ENCODE assay signal across 19 mouse cellular contexts in the genomic region with DNA sequence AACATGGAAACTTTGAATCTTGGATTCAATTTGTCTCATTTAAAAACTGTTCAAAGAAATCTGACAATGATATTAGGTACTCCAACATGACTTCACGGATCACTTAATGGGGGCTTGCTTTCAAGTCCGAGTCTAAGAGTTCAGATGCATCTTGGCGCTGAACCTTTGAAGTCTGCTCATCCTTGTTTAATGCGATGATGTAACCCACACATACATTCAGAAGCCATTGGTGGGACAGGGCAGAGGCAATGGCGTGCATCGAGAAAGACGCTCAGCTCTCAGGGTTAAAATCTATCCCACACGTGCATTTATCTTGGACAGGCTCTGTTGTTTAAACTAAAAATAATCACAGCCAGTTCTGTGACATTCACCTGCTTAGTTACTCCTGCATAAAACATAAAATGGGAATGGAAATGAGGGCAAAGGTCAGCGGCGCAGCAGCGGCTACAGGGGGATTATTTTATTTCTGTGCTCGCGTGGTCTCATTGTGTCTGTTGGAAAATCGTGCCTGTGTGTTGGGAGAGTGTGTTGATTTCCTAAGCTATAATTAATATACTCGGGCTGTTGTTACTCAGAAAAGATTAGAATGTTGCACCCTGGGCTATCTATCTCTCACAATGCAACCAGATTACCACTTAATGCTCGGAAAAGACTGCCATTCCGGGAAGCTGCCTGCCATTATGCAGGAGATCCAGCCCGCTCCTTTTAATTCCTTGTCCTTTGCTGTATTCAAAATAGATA.
DNase-seq lines count a peak whose midpoint lies in the region; ATAC-seq and TF ChIP-seq lines count a peak whose summit lies in the region.
"Had no signal": no experiment of that assay in that cellular context is flagged by ENCODE, and none has a peak within 500 bp of the region (broad histone marks: within the 10 kb centered on the region; RNA-seq: fewer than 3 reads in every experiment).

No protein-coding gene starts in this region.

- H3K27ac ChIP-seq in hindbrain, embryonic 12.5 days = peak overlapping the region; percentile 55
- H3K27ac ChIP-seq in hindbrain, embryonic 11.5 days (ENCODE audit: low read depth, low read length) = no peak overlapping the region
- peak overlapping the region; percentile 63 for H3K27ac ChIP-seq in forebrain, embryonic 10.5 days
- H3K27ac ChIP-seq in forebrain, postnatal 0 days (ENCODE audit: low read depth, low read length) = no peak overlapping the region
- peak overlapping the region; percentile 83 for H3K27ac ChIP-seq in midbrain, embryonic 14.5 days (replicated peaks; ENCODE audit: low read depth, low read length)
- H3K27ac ChIP-seq: embryonic facial prominence, embryonic 15.5 days; intestine, embryonic 15.5 days; liver, embryonic 15.5 days; stomach, postnatal 0 days had no signal

- H3K9me3 ChIP-seq in hindbrain, embryonic 12.5 days (replicated peaks) = no peaks in the 10 kb centered on the region
- H3K9me3 ChIP-seq in hindbrain, embryonic 11.5 days (ENCODE audit: control insufficient read depth, low read length) = no peaks in the 10 kb centered on the region
- no peaks in the 10 kb centered on the region for H3K9me3 ChIP-seq in forebrain, embryonic 10.5 days
- no peaks in the 10 kb centered on the region for H3K9me3 ChIP-seq in forebrain, postnatal 0 days (ENCODE audit: low read length)
- H3K9me3 ChIP-seq in midbrain, embryonic 14.5 days (ENCODE audit: control insufficient read depth, low read length) = no peaks in the 10 kb centered on the region
- H3K9me3 ChIP-seq: embryonic facial prominence, embryonic 15.5 days; intestine, embryonic 15.5 days; liver, embryonic 15.5 days had no signal

- 71% methylated on average over 18 of the region's 18 CpGs for WGBS in hindbrain, embryonic 12.5 days
- WGBS in hindbrain, embryonic 11.5 days = 77% methylated on average over 18 of the region's 18 CpGs
- WGBS in forebrain, embryonic 10.5 days = 71% methylated on average over 18 of the region's 18 CpGs
- 26% methylated on average over 18 of the region's 18 CpGs for WGBS in forebrain, postnatal 0 days
- WGBS in midbrain, embryonic 14.5 days = 40% methylated on average over 18 of the region's 18 CpGs

- TF ChIP-seq CTCF in forebrain, postnatal 0 days (IDR thresholded peaks at IDR 0.05; ENCODE audit: low read depth) = no peak

- no peak overlapping the region for H3K4me3 ChIP-seq in hindbrain, embryonic 12.5 days
- no peak overlapping the region for H3K4me3 ChIP-seq in hindbrain, embryonic 11.5 days (ENCODE audit: low read depth, low read length)
- H3K4me3 ChIP-seq in forebrain, embryonic 10.5 days = 0 out of 2 replicates have a peak overlapping the region, but pooled peaks have one; percentile 5
- 0 out of 2 replicates have a peak overlapping the region, but pooled peaks have one; percentile 11 for H3K4me3 ChIP-seq in forebrain, postnatal 0 days (ENCODE audit: low read depth, low read length)
- no peak overlapping the region for H3K4me3 ChIP-seq in midbrain, embryonic 14.5 days (replicated peaks; ENCODE audit: low read depth, low read length)
- H3K4me3 ChIP-seq: embryonic facial prominence, embryonic 15.5 days; intestine, embryonic 15.5 days; liver, embryonic 15.5 days had no signal

- H3K36me3 ChIP-seq in hindbrain, embryonic 12.5 days = no peaks in the 10 kb centered on the region
- no peaks in the 10 kb centered on the region for H3K36me3 ChIP-seq in hindbrain, embryonic 11.5 days (ENCODE audit: control insufficient read depth, insufficient read depth, low read length)
- H3K36me3 ChIP-seq in forebrain, embryonic 10.5 days (replicated peaks) = no peaks in the 10 kb centered on the region
- no peaks in the 10 kb centered on the region for H3K36me3 ChIP-seq in forebrain, postnatal 0 days (ENCODE audit: insufficient read depth)
- no peaks in the 10 kb centered on the region for H3K36me3 ChIP-seq in midbrain, embryonic 14.5 days (ENCODE audit: control insufficient read depth, insufficient read depth, low read length)
- H3K36me3 ChIP-seq: embryonic facial prominence, embryonic 15.5 days; intestine, embryonic 15.5 days; liver, embryonic 15.5 days had no signal

- no peak overlapping the region for H3K9ac ChIP-seq in hindbrain, embryonic 12.5 days
- no peak overlapping the region for H3K9ac ChIP-seq in hindbrain, embryonic 11.5 days (ENCODE audit: low read depth, low read length)
- H3K9ac ChIP-seq in forebrain, postnatal 0 days = no peak overlapping the region
- H3K9ac ChIP-seq in midbrain, embryonic 14.5 days (replicated peaks; ENCODE audit: low read length) = peak overlapping the region; percentile 32; the same call in 1 of the 2 replicates
- H3K9ac ChIP-seq: embryonic facial prominence, embryonic 15.5 days; intestine, embryonic 15.5 days; liver, embryonic 15.5 days had no signal

- no peak; the same call in 1 of the 2 replicates for ATAC-seq in hindbrain, embryonic 12.5 days (ENCODE audit: low FRiP score)
- ATAC-seq in hindbrain, embryonic 11.5 days (ENCODE audit: low FRiP score) = no peak
- ATAC-seq in forebrain, postnatal 0 days = no peak
- no peak for ATAC-seq in midbrain, embryonic 14.5 days (ENCODE audit: low FRiP score, low TSS enrichment)
- ATAC-seq: CD4-positive, CD25-positive, alpha-beta regulatory T cell, adult 4 months; intestine, embryonic 15.5 days; Patski had no signal

- 0 out of 2 replicates have a peak, but pooled peaks cover 3% of the 10 kb centered on the region for H3K4me1 ChIP-seq in hindbrain, embryonic 12.5 days
- H3K4me1 ChIP-seq in hindbrain, embryonic 11.5 days (replicated peaks; ENCODE audit: control insufficient read depth, insufficient read depth, low read length) = no peaks in the 10 kb centered on the region
- peaks cover 16% of the 10 kb centered on the region for H3K4me1 ChIP-seq in forebrain, embryonic 10.5 days
- 0 out of 2 replicates have a peak, but pooled peaks cover 5% of the 10 kb centered on the region for H3K4me1 ChIP-seq in forebrain, postnatal 0 days (ENCODE audit: insufficient read depth)
- 0 out of 2 replicates have a peak, but pooled peaks cover 2% of the 10 kb centered on the region for H3K4me1 ChIP-seq in midbrain, embryonic 14.5 days (ENCODE audit: control insufficient read depth, insufficient read depth, low read length)
- H3K4me1 ChIP-seq: embryonic facial prominence, embryonic 15.5 days; intestine, embryonic 15.5 days; liver, embryonic 15.5 days had no signal

- no peak overlapping the region for H3K4me2 ChIP-seq in hindbrain, embryonic 12.5 days (replicated peaks)
- H3K4me2 ChIP-seq in hindbrain, embryonic 11.5 days (replicated peaks; ENCODE audit: low read depth, low read length) = no peak overlapping the region
- peak overlapping the region; percentile 31 for H3K4me2 ChIP-seq in forebrain, postnatal 0 days (ENCODE audit: low read depth)
- peak overlapping the region; percentile 27 for H3K4me2 ChIP-seq in midbrain, embryonic 14.5 days (ENCODE audit: low read length)
- H3K4me2 ChIP-seq: embryonic facial prominence, embryonic 15.5 days; intestine, embryonic 15.5 days; liver, embryonic 15.5 days had no signal

- no peaks in the 10 kb centered on the region for H3K27me3 ChIP-seq in hindbrain, embryonic 12.5 days
- H3K27me3 ChIP-seq in hindbrain, embryonic 11.5 days (ENCODE audit: control insufficient read depth, insufficient read depth, low read length) = no peaks in the 10 kb centered on the region
- H3K27me3 ChIP-seq in forebrain, embryonic 10.5 days (ENCODE audit: poor library complexity, severe bottlenecking) = no peaks in the 10 kb centered on the region
- H3K27me3 ChIP-seq in forebrain, postnatal 0 days (ENCODE audit: insufficient read depth, low read length) = no peaks in the 10 kb centered on the region
- no peaks in the 10 kb centered on the region for H3K27me3 ChIP-seq in midbrain, embryonic 14.5 days (ENCODE audit: control insufficient read depth, insufficient read depth, low read length)
- H3K27me3 ChIP-seq: embryonic facial prominence, embryonic 15.5 days; intestine, embryonic 15.5 days; liver, embryonic 15.5 days; Patski had no signal

- DNase-seq in hindbrain, embryonic 11.5 days (ENCODE audit: low spot score) = no peak
- no peak for DNase-seq in forebrain, embryonic 10.5 days (ENCODE audit: extremely low spot score, low spot score)
- peak; percentile 30 for DNase-seq in forebrain, postnatal 0 days
- peak; percentile 69 for DNase-seq in midbrain, embryonic 14.5 days
- DNase-seq in layer of hippocampus, postnatal 10 days (ENCODE audit: low spot score in 2 of 2) = no peak
- DNase-seq in spleen, postnatal 14 days (ENCODE audit: low spot score in 2 of 2) = no peak
- no peak for DNase-seq in kidney, adult 8-10 months
- DNase-seq: adrenal gland, adult 8-10 months; cerebellum, adult 11-12 months; cerebellum, postnatal 36 days; heart, postnatal 36 days; right cerebral cortex, postnatal 4 days had no signal

Comparison
In these comparisons a context has a peak if more than half of its experiments do, and no peak if none do; other contexts are left out.
1. H3K27ac ChIP-seq: peak in hindbrain, embryonic 12.5 days (single experiment), forebrain, embryonic 10.5 days (single experiment) and midbrain, embryonic 14.5 days (single experiment); none in hindbrain, embryonic 11.5 days (single experiment) and forebrain, postnatal 0 days (single experiment).
2. DNase-seq: peak in forebrain, postnatal 0 days (single experiment) and midbrain, embryonic 14.5 days (single experiment); none in hindbrain, embryonic 11.5 days (single experiment), forebrain, embryonic 10.5 days (single experiment), layer of hippocampus, postnatal 10 days (0 of 2), spleen, postnatal 14 days (0 of 2) and kidney, adult 8-10 months (0 of 2).
3. H3K4me2 ChIP-seq: peak in forebrain, postnatal 0 days (single experiment) and midbrain, embryonic 14.5 days (single experiment); none in hindbrain, embryonic 12.5 days (single experiment) and hindbrain, embryonic 11.5 days (single experiment).
4. H3K4me3 ChIP-seq: peak in forebrain, embryonic 10.5 days (single experiment) and forebrain, postnatal 0 days (single experiment); none in hindbrain, embryonic 12.5 days (single experiment), hindbrain, embryonic 11.5 days (single experiment) and midbrain, embryonic 14.5 days (single experiment).